Mouse (Mus musculus) limb, embryonic 13.5 days (tissue): ENCODE measurements around the gene Slc24a5. TPM values are rescaled to one million over a fixed set of nuclear protein-coding genes. Genes with fewer than 3 reads are reported as not detected.

Source experiments
- ATAC-seq: fragments of 200-750 bp; cut with Nextera tagmentation; 2 replicates; pipeline ENCODE4 v1.8.0; 2017; ENCODE audit warnings: low read depth, moderate number of reproducible peaks, moderate TSS enrichment; ENCODE audit not compliant: low FRiP score
- H3K27ac ChIP-seq: fragments of 300-500 bp; sonication (generic); 2 replicates; pipeline ENCODE4 v1.5.1; 2015; ENCODE audit warnings: inconsistent platforms, mild to moderate bottlenecking, moderate library complexity
- H3K27me3 ChIP-seq: fragments of 300-500 bp; sonication (generic); 2 replicates; pipeline ENCODE4 v1.6.1; 2015; ENCODE audit warnings: mild to moderate bottlenecking, inconsistent platforms
- H3K36me3 ChIP-seq: fragments of 300-500 bp; sonication (generic); 2 replicates; pipeline ENCODE4 v1.6.1; 2015; ENCODE audit warnings: inconsistent platforms, mild to moderate bottlenecking, moderate library complexity
- H3K4me1 ChIP-seq: fragments of 300-500 bp; sonication (generic); 2 replicates; pipeline ENCODE4 v1.6.1; 2015; ENCODE audit warnings: inconsistent platforms
- H3K4me2 ChIP-seq: fragments of 300-500 bp; sonication (generic); replicated peaks from 2 replicates; pipeline ENCODE4 v1.6.1; 2015; ENCODE audit warnings: inconsistent platforms, mild to moderate bottlenecking, moderate library complexity
- H3K4me3 ChIP-seq: fragments of 300-500 bp; sonication (generic); 2 replicates; pipeline ENCODE4 v1.5.1; 2015; ENCODE audit warnings: moderate library complexity, mild to moderate bottlenecking, inconsistent platforms
- H3K9ac ChIP-seq: fragments of 300-500 bp; sonication (generic); 2 replicates; pipeline ENCODE4 v1.6.1; 2015; ENCODE audit warnings: mild to moderate bottlenecking, inconsistent platforms
- H3K9me3 ChIP-seq: fragments of 300-500 bp; sonication (generic); 2 replicates; pipeline ENCODE4 v1.6.1; 2016; ENCODE audit warnings: inconsistent platforms
- WGBS: fragments of 180-500 bp; shearing (Covaris S2); methylation state at CpG from one replicate; pipeline ENCODE4 v1.1.7; 2015; 5-methylcytosine and 5-hydroxymethylcytosine counted together
- polyA plus RNA-seq: library from polyadenylated mRNA; unstranded; fragments of >200 nt; fragmentation: Nextera tagmentation; extraction: Ambion mirVana; gene quantifications from 2 replicates; pipeline ENCODE4 v1.2.1, GENCODE M21; 2015

The Slc24a5 gene
- polyA plus RNA-seq, 1 experiment from 2014 or later, result 3.5 TPM

DNA sequence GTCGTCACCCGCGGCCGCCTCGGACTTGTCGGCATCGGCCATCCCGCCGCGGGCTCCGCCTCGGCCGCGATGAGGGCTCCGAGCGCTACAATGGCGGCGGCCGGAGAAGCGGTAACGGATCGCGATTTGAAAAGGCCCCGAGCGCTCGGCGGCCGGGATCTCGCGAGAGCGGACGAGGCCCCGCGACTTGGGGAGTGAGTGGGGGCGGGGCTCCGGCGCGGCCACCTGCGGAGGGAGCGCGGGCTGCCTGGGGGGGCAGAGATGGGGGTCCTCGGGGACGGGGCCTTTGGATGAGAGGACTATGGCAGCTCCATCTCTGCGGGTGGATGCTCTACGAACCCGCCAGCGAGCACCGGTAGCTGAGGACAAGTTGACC is 55.5 kb downstream of the Slc24a5 start, which contains the start of gene Myef2:
Gene Myef2 (minus strand): TSS at position 185 of the 376 bp plus-strand sequence.
- WGBS, result under 1% methylated on average over 43 of the region's 48 CpGs
- peak; percentile 89 for ATAC-seq
- peak within 1 kb of the TSS; percentile 86 for H3K27ac ChIP-seq

DNA sequence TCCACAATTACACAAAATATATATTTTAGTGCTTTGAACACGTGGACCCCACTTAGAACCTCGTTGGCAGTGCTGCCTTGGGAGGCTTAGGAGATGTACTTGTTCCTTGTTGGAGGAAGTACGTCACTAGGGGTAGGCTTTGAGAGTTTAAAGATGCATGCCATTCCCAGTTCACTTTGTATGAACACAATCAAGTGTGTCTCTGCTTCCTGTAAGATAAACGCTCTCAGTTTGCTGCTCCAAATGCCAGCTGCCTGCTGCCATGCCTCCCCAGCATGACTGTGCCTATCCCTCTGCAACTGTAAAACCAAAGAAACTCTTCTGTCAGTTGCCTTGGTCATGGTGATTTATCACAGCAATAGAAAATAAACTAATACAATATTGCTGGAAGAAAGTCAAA is 57.9 kb downstream of the Slc24a5 start:
- Histone ChIP-seq H3K9me3 (no peaks in the 10 kb centered on the region), H3K9ac (no peak overlapping the region), H3K4me3 (no peak overlapping the region), H3K4me2 (no peak overlapping the region), H3K36me3 (peaks cover 2% of the 10 kb centered on the region; the same call in 1 of the 2 replicates), H3K27ac (no peak overlapping the region), H3K4me1 (peaks cover 13% of the 10 kb centered on the region), H3K27me3 (0 out of 2 replicates have a peak, but pooled peaks cover 4% of the 10 kb centered on the region)
- no peak for ATAC-seq
- 34% methylated on average over 4 of the region's 4 CpGs for WGBS

More for the DNA sequence above, 55.5 kb downstream of the Slc24a5 start, which contains the start of gene Myef2:
- Histone ChIP-seq H3K36me3 (peaks cover 3% of the 10 kb centered on the region; the same call in 1 of the 2 replicates), H3K4me3 (peak within 1 kb of the TSS; percentile 80), H3K27me3 (0 out of 2 replicates have a peak, but pooled peaks cover 4% of the 10 kb centered on the region), H3K9me3 (no peaks in the 10 kb centered on the region), H3K9ac (peak within 1 kb of the TSS; percentile 97), H3K4me1 (peaks cover 17% of the 10 kb centered on the region), H3K4me2 (peak within 1 kb of the TSS; percentile 63)

DNA sequence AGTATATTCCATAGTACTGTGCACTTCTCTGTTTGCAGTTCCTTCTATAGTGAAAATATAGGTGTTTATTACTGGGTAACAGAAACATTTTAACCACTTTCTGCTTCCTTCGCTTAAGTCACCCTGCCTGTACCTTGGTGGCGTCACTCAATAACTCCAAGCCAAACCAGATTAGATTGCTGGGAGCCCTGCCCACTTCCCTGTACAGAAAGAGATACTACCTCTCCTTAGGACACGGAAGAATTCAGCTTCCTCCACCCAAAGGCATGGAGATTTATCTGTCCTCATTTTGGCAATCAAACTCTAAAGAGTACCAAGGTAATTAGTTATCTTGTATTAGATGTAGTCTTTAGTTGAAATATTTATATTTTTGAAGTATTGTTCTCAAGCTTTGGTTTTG is 58.9 kb downstream of the Slc24a5 start:
- no peak overlapping the region for H3K4me2 ChIP-seq
- no peaks in the 10 kb centered on the region for H3K9me3 ChIP-seq
- no peak overlapping the region for H3K9ac ChIP-seq
- H3K27ac ChIP-seq, result no peak overlapping the region
- no peaks in the 10 kb centered on the region for H3K36me3 ChIP-seq
- H3K27me3 ChIP-seq, result 0 out of 2 replicates have a peak, but pooled peaks cover 4% of the 10 kb centered on the region
- 79% methylated on average over 3 of the region's 3 CpGs for WGBS
- H3K4me3 ChIP-seq, result no peak overlapping the region
- no peak for ATAC-seq
- H3K4me1 ChIP-seq, result peaks cover 4% of the 10 kb centered on the region

DNA sequence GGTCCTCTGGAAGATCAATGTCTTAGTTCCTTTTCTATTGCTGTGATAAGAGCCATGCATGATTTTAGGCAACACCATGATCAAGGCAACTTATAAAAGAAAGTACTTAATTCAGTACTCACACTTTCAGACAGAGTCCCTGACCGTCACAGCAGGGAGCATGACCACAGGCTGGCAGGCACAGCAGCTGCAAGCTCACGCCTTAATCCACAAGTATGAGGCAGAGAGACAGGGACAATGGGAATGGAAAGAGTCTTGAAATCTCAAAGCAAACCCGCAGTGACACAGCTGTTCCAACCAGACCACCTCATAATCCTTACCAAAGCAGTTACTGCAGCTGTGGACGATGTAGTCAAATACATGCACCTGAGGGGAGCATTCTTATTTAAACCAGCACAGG is 66.2 kb downstream of the Slc24a5 start:
- peaks cover 9% of the 10 kb centered on the region; the same call in 1 of the 2 replicates for H3K4me1 ChIP-seq
- ATAC-seq, result no peak
- WGBS, result 42% methylated on average over 4 of the region's 4 CpGs
- peaks cover 6% of the 10 kb centered on the region; the same call in 1 of the 2 replicates for H3K27me3 ChIP-seq
- no peaks in the 10 kb centered on the region for H3K9me3 ChIP-seq
- H3K4me3 ChIP-seq, result no peak overlapping the region
- H3K4me2 ChIP-seq, result no peak overlapping the region
- H3K27ac ChIP-seq, result no peak overlapping the region
- H3K9ac ChIP-seq, result no peak overlapping the region
- no peaks in the 10 kb centered on the region for H3K36me3 ChIP-seq

DNA sequence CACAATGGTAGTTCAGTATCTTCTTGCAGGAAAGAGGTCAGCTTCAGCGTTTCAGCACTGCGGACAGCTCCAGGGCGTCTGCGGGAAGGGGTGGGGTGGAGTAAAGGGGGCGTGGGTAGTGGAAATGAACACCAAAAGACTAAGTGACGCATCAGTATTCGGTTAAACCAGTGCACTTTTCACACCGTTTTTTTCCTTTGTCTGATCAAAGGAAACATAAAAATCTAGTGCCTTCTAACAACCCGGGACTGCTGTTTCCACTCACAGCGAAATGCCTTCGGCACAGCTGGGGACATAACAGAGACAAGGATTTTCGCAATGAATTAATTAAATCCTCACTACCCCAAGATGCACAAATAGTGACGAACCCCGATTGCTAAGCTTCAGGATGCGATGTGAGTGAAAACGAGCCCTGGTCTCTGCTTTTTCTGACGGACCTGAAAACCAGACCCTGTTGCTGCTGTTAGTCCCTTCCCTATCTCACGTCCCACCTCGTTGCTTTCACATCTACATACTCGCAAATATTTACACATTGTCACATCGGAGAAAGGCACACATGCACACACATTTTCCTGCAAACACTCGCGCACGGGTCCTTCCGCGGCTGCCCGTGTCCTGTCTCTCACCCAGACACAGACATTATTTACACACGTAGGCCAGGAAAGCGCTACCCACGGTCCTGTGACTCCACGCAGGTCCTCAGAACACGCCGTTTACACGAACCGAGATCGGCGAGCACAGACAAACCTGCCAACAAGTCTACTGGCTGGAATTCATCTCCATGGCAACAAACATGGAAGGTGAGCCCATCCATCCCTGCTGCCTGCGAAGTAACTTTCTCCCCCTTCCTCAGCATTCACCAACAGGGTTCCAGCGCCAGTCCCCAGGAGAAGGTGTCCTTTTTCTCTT is 68.2 kb downstream of the Slc24a5 start, which contains the start of gene Ctxn2:
Gene Ctxn2 (plus strand): TSS at position 790 of the 909 bp plus-strand sequence.
- peaks cover 9% of the 10 kb centered on the region; the same call in 1 of the 2 replicates for H3K4me1 ChIP-seq
- H3K9me3 ChIP-seq, result no peaks in the 10 kb centered on the region
- H3K36me3 ChIP-seq, result no peaks in the 10 kb centered on the region
- H3K27me3 ChIP-seq, result peaks cover 6% of the 10 kb centered on the region; the same call in 1 of the 2 replicates
- peak within 1 kb of the TSS; percentile 31 for H3K4me3 ChIP-seq
- ATAC-seq, result peak; percentile 75
- no peak within 1 kb of the TSS for H3K27ac ChIP-seq
- peak within 1 kb of the TSS; percentile 70 for H3K4me2 ChIP-seq
- H3K9ac ChIP-seq, result no peak within 1 kb of the TSS
- under 1% methylated on average over 39 of the region's 39 CpGs for WGBS

DNA sequence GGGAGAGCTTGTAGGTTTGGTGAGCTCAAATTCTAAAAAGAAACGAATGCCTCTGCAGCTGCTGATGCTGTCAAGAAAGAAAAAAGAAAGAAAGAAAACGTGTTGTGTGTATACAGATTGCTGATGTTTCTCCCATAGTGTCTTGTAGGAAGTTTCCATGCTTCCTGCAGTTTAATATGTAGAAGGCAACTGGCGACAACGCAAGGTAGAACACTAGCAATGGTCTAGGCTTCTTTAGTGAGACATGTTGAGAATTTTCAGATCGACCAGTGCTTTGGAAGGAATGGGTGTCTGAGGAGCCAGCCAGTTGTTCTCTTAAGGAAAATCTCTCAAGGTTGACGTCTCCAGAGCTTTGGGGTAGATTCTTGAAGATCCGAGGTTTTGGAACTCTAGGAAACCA is 68.9 kb downstream of the Slc24a5 start:
- Histone ChIP-seq H3K4me2 (peak overlapping the region; percentile 70), H3K9me3 (no peaks in the 10 kb centered on the region), H3K9ac (no peak overlapping the region), H3K27me3 (peaks cover 6% of the 10 kb centered on the region; the same call in 1 of the 2 replicates), H3K4me3 (peak overlapping the region; percentile 31; the same call in 1 of the 2 replicates), H3K36me3 (no peaks in the 10 kb centered on the region), H3K4me1 (peaks cover 9% of the 10 kb centered on the region; the same call in 1 of the 2 replicates), H3K27ac (no peak overlapping the region)
- ATAC-seq, result no peak
- WGBS, result 30% methylated on average over 7 of the region's 7 CpGs

Other genes starting within 250 kb of the Slc24a5 start
- 116 and 118 TPM in 2 replicates for gene Myef2, start 55.5 kb downstream of the Slc24a5 start, polyA plus RNA-seq
- 0.19 TPM in 1 of 2 replicates, not detected in the other for gene Ctxn2, start 68.6 kb downstream of the Slc24a5 start, polyA plus RNA-seq
- gene Slc12a1, start 84.4 kb downstream of the Slc24a5 start, polyA plus RNA-seq, result 0.08 TPM in 1 of 2 replicates, not detected in the other
- 127 and 129 TPM in 2 replicates for gene Dut, start 179.1 kb downstream of the Slc24a5 start, polyA plus RNA-seq